ENCODE assay signal across 8 mouse cellular contexts in the genomic region with DNA sequence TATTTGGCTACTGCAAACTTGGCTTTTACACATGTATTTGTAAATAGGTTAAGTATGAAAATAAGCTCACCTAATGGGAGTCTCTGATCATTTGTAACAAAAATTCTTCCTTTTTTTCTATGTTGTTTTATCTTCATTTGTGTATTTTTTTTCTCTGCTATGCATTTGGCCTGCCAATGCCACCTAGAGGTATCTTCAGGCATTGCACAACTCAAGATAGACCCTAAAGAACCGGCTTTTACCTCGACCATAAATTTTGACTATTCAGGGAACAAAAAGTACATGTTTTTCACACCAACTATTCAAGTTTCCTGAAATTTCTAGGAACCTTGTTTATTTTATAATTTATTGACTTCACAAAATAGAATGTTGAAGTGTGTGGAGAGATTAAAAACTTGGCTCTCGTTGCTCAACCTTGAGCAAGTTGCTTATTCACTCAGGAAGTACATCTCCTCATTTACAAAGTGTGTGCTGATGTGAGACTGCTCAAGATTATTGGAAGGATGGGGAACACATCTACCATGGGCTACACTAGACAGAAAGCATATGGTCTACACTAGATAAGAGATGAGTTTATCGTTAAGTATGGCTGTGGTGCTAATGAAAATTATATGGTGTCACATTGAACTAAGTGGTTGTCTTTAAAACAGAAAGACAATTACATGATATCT. TPM values are rescaled to one million over a fixed set of nuclear protein-coding genes. Genes with fewer than 3 reads are reported as not detected.
A peak's percentile ranks its signal among the peaks of the same experiment; 100 is the strongest.
DNase-seq lines count a peak whose midpoint lies in the region.

No protein-coding gene starts in this region.

- intact Hi-C loops in heart, postnatal 10 days (cut with DNase I): loop anchor here (5.0 kb wide), 1 partner anchor 1215 kb away; no protein-coding TSS in a partner anchor
- intact Hi-C loops in heart, postnatal 25 days (cut with DNase I): loop anchor here (5.0 kb wide), 1 partner anchor 1215 kb away; no protein-coding TSS in a partner anchor
- intact Hi-C loops in gastrocnemius, postnatal 14 days (cut with DNase I; ENCODE audit: low total_unique reads): no loop called here

- DNase-seq in heart, postnatal 10 days: peak; percentile 13 to 36
- DNase-seq in heart, postnatal 25 days (ENCODE audit: low spot score): no peak
- DNase-seq in 3T3-L1 (ENCODE audit: low read depth, low spot score) (peak; percentile 41), ES-CJ7 (ENCODE audit: low read depth, low spot score) (peak; percentile 32)
- DNase-seq in forelimb bud, embryonic 11.5 days (ENCODE audit: low read depth, low spot score): peak; percentile 21
- peak; percentile 50 for DNase-seq in lung, postnatal 36 days
- no peak for DNase-seq in gastrocnemius, postnatal 14 days
- DNase-seq in ovary, postnatal 36 days (ENCODE audit: low spot score): no peak

RNA-seq across cellular contexts. Expression of gene Plxdc2, which starts 43.6 kb away (rescaled TPM):
- 10 to 100 TPM; 23.9 to 27.8 TPM for total RNA-seq in heart, postnatal 10 days (2021)
- 10 to 100 TPM; 17.0 to 20.7 TPM for total RNA-seq in heart, postnatal 25 days (2021)
- total RNA-seq in gastrocnemius, postnatal 14 days (2021): 10 to 100 TPM; 22.5 to 27.9 TPM

Comparison
In these comparisons a context has a peak if more than half of its experiments do, and no peak if none do; other contexts are left out.
1. DNase-seq: peak in heart, postnatal 10 days (2 of 2), 3T3-L1 (single experiment), ES-CJ7 (single experiment), forelimb bud, embryonic 11.5 days (single experiment) and lung, postnatal 36 days (single experiment); none in heart, postnatal 25 days (single experiment), gastrocnemius, postnatal 14 days (single experiment) and ovary, postnatal 36 days (single experiment).